Mouse (Mus musculus) limb, embryonic 11.5 days (tissue): ENCODE data around the gene Ube2l3. TPM values are rescaled to one million over a fixed set of nuclear protein-coding genes. Genes with fewer than 3 reads are reported as not detected.

Experiments
- ATAC-seq: fragments of 200-750 bp; cut with Nextera tagmentation; 2 replicates; pipeline ENCODE4 v1.8.0; 2017; ENCODE audit warnings: low read depth; ENCODE audit not compliant: insufficient number of reproducible peaks, low FRiP score, low TSS enrichment
- DNase-seq: peaks from one replicate; pipeline ENCODE4 v3.0.0-alpha.2; 2015; ENCODE audit warnings: low spot score
- H3K27ac ChIP-seq: fragments of 300-500 bp; sonication (generic); replicated peaks from 2 replicates; pipeline ENCODE4 v1.5.1; 2014; ENCODE audit warnings: low read depth, mild to moderate bottlenecking, low read length
- H3K27me3 ChIP-seq: fragments of 300-500 bp; sonication (generic); 2 replicates; pipeline ENCODE4 v1.6.1; 2014; ENCODE audit warnings: mild to moderate bottlenecking, low read length, mixed read lengths; ENCODE audit not compliant: control insufficient read depth, insufficient read depth
- H3K36me3 ChIP-seq: fragments of 300-500 bp; sonication (generic); 2 replicates; pipeline ENCODE4 v1.6.1; 2014; ENCODE audit warnings: mild to moderate bottlenecking, low read length, moderate library complexity, mixed read lengths; ENCODE audit not compliant: control insufficient read depth, insufficient read depth
- H3K4me1 ChIP-seq: fragments of 300-500 bp; sonication (generic); 2 replicates; pipeline ENCODE4 v1.6.1; 2014; ENCODE audit warnings: low read length, mixed read lengths; ENCODE audit not compliant: control insufficient read depth, insufficient read depth
- H3K4me2 ChIP-seq: fragments of 300-500 bp; sonication (generic); 2 replicates; pipeline ENCODE4 v1.6.1; 2014; ENCODE audit warnings: low read depth, mild to moderate bottlenecking, moderate library complexity; ENCODE audit not compliant: severe bottlenecking
- H3K4me3 ChIP-seq: fragments of 300-500 bp; sonication (generic); 2 replicates; pipeline ENCODE4 v1.5.1; 2014; ENCODE audit warnings: low read depth, low read length
- H3K9ac ChIP-seq: fragments of 300-500 bp; sonication (generic); 2 replicates; pipeline ENCODE4 v1.6.1; 2014; ENCODE audit warnings: mild to moderate bottlenecking, low read length
- H3K9me3 ChIP-seq: fragments of 300-500 bp; sonication (generic); 2 replicates; pipeline ENCODE4 v1.6.1; 2016; ENCODE audit warnings: low read length; ENCODE audit not compliant: control insufficient read depth
- WGBS: fragments of 180-500 bp; shearing (Covaris S2); extraction: QIAGEN DNeasy Blood & Tissue Kit; methylation state at CpG from one replicate; pipeline ENCODE4 v1.1.7; 2014; 5-methylcytosine and 5-hydroxymethylcytosine counted together
- polyA plus RNA-seq: library from polyadenylated mRNA; unstranded; fragments of >200 nt; fragmentation: Nextera tagmentation; extraction: Ambion mirVana; gene quantifications from 2 replicates; pipeline ENCODE4 v1.2.1, GENCODE M21; 2014

The Ube2l3 gene
- polyA plus RNA-seq, 1 experiment from 2014 or later = 430 TPM

DNA sequence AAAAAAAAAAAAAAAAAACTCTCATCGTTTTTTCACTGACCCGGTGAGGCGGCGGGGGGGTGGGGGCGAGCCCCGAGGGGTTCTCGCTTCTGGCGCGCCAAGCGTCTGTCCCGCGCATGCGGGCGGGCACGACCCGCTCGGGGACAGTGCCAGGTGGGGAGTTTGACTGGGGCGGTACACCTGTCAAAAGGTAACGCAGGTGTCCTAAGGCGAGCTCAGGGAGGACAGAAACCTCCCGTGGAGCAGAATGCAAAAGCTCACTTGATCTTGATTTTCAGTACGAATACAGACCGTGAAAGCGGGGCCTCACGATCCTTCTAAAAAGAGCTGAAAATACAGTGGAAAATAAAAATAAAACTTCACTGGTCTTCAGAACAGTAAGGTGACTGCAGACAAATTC is 19.7 kb upstream of the Ube2l3 start:
- no peaks in the 10 kb centered on the region for H3K27me3 ChIP-seq
- no peak overlapping the region for H3K9ac ChIP-seq
- no peak overlapping the region for H3K27ac ChIP-seq
- H3K4me2 ChIP-seq = no peak overlapping the region
- H3K4me3 ChIP-seq = no peak overlapping the region
- 0 out of 2 replicates have a peak, but pooled peaks cover 5% of the 10 kb centered on the region for H3K4me1 ChIP-seq
- H3K9me3 ChIP-seq = no peaks in the 10 kb centered on the region
- H3K36me3 ChIP-seq = no peaks in the 10 kb centered on the region
- DNase-seq (peak; percentile 98), ATAC-seq (peak; percentile 100)
- 37% methylated on average over 25 of the region's 25 CpGs for WGBS

DNA sequence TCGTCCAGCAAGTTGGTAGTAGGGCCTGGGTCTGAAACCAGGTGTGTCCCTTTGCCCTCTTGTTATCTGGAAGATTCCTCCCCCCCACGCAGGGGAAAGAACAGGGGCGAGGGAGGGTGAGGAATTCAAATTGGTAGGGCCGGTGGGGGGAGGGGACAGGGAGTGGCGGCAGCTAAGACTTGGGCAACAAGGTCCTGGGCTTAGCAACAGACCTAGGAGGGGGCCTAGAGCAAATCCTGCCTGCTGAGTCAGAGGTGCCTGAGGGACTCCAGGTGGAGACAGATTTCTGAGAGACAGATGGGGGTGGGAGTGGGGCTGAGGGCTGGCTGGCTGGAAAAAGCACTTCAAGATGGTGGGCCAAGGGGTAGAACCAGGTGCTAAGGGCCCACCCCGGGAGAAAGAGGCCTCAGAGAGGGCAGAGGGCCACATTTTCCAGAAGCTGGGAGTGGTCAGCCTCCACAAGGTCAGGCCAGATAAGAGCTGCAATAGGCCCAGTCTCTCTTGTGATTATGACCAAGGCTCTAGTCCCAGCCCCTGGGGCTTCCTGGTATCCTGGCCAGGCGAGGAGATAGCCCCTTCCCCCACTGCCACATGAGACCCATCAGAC is 17.8 kb upstream of the Ube2l3 start:
- DNase-seq = no peak

DNA sequence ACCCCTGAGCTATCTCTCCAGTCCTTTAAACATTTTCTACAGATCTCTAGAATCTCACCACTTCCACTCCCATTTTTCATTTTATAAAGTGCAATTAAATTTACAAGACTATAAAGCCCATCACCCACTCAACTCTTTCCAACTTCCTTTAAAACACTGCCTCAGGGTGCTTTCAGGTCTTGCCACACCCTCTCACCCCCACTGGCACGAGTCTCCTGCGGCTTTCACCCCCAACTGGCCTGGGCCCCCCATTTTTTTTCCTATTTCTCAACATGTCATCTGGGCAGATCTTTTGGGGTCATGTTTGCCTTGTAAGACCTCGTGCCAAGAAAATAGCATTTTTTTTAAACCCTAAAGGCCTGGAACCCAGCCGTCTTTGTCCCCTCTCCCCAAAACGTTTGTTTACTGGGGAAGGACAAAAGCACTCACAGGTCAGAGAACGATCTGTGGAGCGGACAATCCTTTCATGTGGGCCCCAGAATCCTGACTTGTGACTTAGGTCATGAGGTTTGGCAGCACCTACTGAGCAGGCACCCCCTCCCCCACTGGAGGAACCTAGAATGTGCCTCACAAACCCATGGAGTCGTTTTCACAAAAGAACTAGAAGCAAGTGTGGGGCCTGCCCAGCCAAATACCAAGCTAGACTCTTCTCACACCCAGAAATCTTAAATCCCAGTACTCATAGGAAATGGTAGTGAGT is 14.6 kb upstream of the Ube2l3 start:
- Histone ChIP-seq H3K9ac (no peak overlapping the region), H3K9me3 (no peaks in the 10 kb centered on the region), H3K4me2 (no peak overlapping the region), H3K4me3 (no peak overlapping the region), H3K27me3 (no peaks in the 10 kb centered on the region), H3K4me1 (0 out of 2 replicates have a peak, but pooled peaks cover 5% of the 10 kb centered on the region), H3K36me3 (no peaks in the 10 kb centered on the region), H3K27ac (no peak overlapping the region)
- ATAC-seq (no peak), DNase-seq (no peak)
- WGBS = 52% methylated on average over 8 of the region's 8 CpGs

More for the DNA sequence above, 17.8 kb upstream of the Ube2l3 start:
- WGBS = 24% methylated on average over 7 of the region's 7 CpGs
- no peaks in the 10 kb centered on the region for H3K27me3 ChIP-seq
- no peak overlapping the region for H3K4me2 ChIP-seq
- 0 out of 2 replicates have a peak, but pooled peaks cover 5% of the 10 kb centered on the region for H3K4me1 ChIP-seq
- no peak overlapping the region for H3K9ac ChIP-seq
- no peak overlapping the region for H3K4me3 ChIP-seq
- no peak for ATAC-seq
- H3K9me3 ChIP-seq = no peaks in the 10 kb centered on the region
- H3K27ac ChIP-seq = no peak overlapping the region
- no peaks in the 10 kb centered on the region for H3K36me3 ChIP-seq

DNA sequence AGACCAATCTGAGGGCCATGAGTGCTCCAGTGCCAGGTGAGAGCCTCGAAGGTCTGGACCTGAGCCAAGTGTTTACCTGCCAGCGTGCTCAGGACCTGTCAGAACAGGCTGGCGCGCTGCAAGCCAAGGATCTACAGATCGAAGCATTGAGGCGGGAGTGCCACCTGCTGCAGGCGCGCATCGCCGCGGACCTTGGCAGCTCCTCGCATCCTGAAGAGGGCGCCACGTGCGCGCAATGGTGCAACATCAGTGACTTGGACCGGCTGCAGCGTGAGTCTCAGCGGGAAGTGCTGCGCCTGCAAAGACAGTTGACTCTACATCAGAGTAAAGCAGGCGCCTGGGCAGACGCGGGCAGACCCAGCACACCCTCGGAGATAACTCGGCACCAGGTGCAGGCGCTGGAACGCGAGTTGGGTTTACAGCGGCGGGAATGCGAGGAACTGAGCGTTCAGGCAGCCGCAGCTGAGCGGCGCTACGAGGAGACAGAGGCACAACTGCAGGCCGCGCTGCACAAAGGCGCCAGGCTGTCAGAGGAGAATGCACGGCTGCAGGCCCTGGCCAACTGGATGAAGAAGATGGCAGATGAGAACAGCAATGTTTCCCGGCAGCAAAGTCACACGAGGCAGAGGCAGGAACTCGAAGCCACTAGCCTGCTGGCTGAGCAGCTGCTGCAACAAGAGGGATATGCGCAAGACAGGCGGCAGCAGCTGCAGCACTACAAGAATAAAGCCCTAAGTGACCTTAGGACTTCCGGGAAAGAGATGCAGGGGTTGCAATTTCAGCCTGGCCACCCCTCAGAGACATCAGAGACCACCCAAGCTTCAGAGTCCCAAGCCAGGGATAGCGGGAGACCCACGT is 7.8 kb upstream of the Ube2l3 start:
- no peaks in the 10 kb centered on the region for H3K9me3 ChIP-seq
- peak overlapping the region; percentile 50 for H3K9ac ChIP-seq
- ATAC-seq = peak; percentile 58
- DNase-seq = peak; percentile 93
- peaks cover 10% of the 10 kb centered on the region; the same call in 1 of the 2 replicates for H3K4me1 ChIP-seq
- peak overlapping the region; percentile 97 for H3K4me2 ChIP-seq
- no peak overlapping the region for H3K27ac ChIP-seq
- H3K36me3 ChIP-seq = no peaks in the 10 kb centered on the region
- peaks cover 19% of the 10 kb centered on the region for H3K27me3 ChIP-seq
- WGBS = 7% methylated on average over 48 of the region's 48 CpGs
- peak overlapping the region; percentile 51 for H3K4me3 ChIP-seq

DNA sequence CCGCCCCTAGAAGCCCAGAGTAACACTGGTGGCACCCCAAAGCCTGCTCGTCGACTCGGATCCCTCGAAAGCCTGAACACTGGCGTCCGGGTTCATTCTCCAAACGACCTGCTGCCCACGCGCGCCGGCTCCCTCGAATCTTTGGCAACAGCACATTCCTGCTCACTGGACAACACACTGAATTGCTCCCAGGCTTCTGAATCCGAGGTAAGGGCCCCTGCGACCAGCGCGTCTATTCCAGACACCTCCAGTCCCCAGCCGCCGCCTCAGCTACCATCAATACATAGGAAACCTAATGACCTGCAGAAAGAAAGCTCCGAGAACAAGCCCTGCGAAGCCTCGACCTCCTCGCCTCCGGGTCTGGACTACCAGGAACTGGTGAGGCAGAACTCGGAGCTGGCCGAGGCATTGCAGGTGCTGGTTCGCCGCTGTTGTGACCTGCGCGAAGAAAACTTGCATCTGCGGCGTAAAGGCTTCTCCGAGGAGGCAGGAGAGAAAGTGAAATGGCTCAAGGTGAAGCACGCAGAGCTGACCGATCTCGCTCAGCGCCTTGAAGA is 7.0 kb upstream of the Ube2l3 start:
- H3K36me3 ChIP-seq = no peaks in the 10 kb centered on the region
- H3K4me1 ChIP-seq = peaks cover 10% of the 10 kb centered on the region; the same call in 1 of the 2 replicates
- peak overlapping the region; percentile 51 for H3K4me3 ChIP-seq
- peak overlapping the region; percentile 34 for H3K9ac ChIP-seq
- H3K9me3 ChIP-seq = no peaks in the 10 kb centered on the region
- peak overlapping the region; percentile 97 for H3K4me2 ChIP-seq
- WGBS = 3% methylated on average over 36 of the region's 37 CpGs
- DNase-seq = no peak
- ATAC-seq = no peak
- peaks cover 19% of the 10 kb centered on the region for H3K27me3 ChIP-seq
- H3K27ac ChIP-seq = no peak overlapping the region

DNA sequence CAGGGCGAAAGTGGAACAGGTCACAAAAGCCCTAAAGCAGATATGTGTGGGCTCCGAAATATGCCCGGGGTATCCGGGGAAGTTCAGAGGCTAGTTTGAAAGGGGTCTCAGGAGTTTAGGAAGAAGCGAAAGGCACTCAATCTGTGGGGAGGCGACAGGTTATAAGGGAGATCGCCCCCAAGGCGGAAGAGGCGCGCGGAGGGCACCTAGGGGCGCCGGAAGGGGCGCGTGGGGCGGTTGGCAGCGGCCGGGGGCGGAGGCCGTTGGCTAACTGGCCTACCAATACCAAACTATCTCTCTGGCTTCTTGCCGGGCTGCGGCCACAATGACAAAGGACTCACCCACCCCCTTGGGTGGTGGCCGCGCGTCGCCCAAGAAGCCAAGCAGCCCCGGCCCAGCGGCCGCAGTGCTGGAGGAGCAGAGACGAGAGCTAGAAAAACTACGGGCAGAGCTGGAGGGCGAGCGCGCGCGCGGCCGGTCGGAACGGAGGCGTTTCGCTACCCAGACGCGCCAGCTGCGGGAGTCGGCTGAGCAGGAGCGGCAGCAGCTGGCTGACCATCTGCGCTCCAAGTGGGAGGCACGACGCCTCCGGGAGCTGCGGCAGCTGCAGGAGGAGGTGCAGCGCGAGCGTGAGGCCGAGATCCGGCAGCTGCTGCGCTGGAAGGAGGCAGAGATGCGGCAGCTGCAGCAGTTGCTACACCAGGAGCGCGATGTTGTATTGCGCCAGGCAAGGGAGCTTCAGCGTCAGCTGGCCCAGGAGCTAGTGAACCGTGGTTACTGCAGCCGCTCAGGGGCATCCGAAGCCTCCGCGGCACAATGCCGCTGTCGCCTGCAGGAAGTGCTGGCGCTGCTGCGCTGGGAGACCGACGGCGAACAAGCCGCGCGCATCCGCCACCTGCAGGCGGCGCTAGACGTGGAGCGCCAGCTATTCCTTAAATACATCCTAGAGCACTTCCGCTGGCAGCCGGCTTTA is 6.2 kb upstream of the Ube2l3 start, which contains the start of gene Rimbp3:
Rimbp3 (plus strand) TSS at position 215 of the 973 bp plus-strand sequence.
- peak within 1 kb of the TSS; percentile 51 for H3K4me3 ChIP-seq
- ATAC-seq = peak; percentile 74
- no peaks in the 10 kb centered on the region for H3K9me3 ChIP-seq
- H3K9ac ChIP-seq = peak within 1 kb of the TSS; percentile 58
- no peaks in the 10 kb centered on the region for H3K36me3 ChIP-seq
- H3K4me1 ChIP-seq = peaks cover 10% of the 10 kb centered on the region; the same call in 1 of the 2 replicates
- DNase-seq = peak; percentile 92
- under 1% methylated on average over 84 of the region's 85 CpGs for WGBS
- H3K27me3 ChIP-seq = peaks cover 19% of the 10 kb centered on the region
- peak within 1 kb of the TSS; percentile 26; the same call in 1 of the 2 replicates for H3K27ac ChIP-seq
- H3K4me2 ChIP-seq = peak within 1 kb of the TSS; percentile 97

DNA sequence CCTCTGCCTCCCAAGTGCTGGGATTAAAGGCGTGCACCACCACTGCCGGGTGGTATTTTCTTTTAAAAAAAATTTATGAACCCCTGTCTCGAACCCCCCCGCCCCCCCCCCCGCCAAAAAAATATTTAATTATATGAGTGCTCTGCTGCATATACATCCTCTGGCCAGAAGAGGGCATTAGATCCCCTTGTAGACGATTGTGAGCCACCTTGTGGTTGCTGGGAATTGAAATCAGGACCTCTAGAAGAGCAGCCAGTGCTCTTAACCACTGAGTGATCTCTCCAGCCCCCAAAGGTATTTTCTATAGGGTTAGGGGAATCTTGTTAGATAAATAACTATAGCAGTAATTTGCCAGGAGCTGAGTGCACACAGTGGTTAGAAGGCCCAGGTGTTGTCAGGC is 2.5 kb upstream of the Ube2l3 start:
- peaks cover 12% of the 10 kb centered on the region; the same call in 1 of the 2 replicates for H3K27me3 ChIP-seq
- H3K4me1 ChIP-seq = peaks cover 6% of the 10 kb centered on the region; the same call in 1 of the 2 replicates
- H3K27ac ChIP-seq = no peak overlapping the region
- H3K36me3 ChIP-seq = no peaks in the 10 kb centered on the region
- no peak overlapping the region for H3K4me3 ChIP-seq
- H3K9me3 ChIP-seq = no peaks in the 10 kb centered on the region
- DNase-seq (no peak), ATAC-seq (no peak)
- 5% methylated on average over 6 of the region's 6 CpGs for WGBS
- H3K4me2 ChIP-seq = no peak overlapping the region
- no peak overlapping the region for H3K9ac ChIP-seq
